Mouse (Mus musculus) yolk sac, embryonic 10.5 days (tissue): ENCODE measurements around the gene Cebpg.

Source experiments
- DNase-seq: peaks from one replicate; pipeline ENCODE4 v3.0.0-alpha.2; 2017; ENCODE audit warnings: low spot score

Cebpg gene

DNA sequence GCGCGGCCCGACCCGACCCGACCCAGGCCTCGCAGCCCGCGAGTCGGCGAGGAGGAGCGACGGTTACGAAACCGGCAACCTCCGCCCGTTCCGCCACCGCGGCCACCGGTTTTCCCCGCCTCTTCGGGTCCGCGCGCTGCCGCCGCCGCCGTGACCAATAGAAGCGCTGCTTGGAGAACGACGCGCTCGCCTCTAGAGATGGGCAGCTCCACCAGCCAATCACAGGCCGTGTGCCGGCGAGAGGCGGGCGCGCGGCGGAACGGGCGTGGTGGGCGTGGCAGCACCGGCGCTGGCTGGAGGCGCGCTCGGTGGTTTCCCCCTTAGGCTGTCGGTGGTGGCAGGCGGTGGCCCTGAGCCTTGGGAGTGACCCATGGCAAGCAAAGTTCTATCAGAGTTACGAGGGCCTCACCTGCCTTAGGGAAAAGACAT, at the start of gene Cebpg:
Cebpg (minus strand) TSS at position 138 of the 429 bp plus-strand sequence.
- DNase-seq = peak; percentile 95

DNA sequence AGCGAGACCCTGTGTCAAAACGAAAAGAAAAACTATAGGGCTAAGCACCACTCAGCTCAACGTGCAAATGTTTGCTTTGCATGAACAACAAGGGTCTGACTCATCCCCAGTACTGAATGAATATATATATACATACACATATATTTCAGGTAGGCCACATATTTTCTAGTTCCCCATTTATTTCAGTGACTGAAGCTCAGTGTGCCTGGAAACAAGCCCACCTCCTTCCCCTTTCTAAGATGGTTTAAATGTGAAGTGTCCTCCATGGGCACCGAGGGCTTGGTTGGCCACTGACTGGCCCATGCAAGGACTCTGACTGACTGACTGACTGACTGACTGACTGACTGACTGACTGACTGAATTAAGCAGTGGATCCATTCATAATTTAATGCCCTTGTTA, 43.2 kb upstream of the Cebpg start:
- no peak for DNase-seq

DNA sequence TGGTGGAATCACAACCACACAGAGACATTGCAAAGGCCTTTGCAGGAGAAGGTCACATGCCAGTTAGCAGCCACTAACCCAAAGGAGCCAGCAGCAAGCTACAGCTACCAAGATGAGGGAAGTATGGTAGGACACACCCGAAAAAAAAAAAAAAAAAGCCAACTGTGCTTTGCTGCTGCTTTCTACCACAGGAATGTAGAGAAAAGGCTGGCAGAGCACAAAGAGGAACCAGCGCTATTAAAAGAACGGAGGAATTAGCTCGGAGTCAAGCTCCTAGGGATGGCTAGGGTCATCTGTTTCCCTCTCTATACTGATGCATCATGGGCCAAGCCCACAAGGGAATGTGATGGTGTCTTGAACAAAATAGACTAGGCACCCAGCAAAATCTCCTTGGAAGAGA, 42.4 kb upstream of the Cebpg start:
- no peak for DNase-seq

DNA sequence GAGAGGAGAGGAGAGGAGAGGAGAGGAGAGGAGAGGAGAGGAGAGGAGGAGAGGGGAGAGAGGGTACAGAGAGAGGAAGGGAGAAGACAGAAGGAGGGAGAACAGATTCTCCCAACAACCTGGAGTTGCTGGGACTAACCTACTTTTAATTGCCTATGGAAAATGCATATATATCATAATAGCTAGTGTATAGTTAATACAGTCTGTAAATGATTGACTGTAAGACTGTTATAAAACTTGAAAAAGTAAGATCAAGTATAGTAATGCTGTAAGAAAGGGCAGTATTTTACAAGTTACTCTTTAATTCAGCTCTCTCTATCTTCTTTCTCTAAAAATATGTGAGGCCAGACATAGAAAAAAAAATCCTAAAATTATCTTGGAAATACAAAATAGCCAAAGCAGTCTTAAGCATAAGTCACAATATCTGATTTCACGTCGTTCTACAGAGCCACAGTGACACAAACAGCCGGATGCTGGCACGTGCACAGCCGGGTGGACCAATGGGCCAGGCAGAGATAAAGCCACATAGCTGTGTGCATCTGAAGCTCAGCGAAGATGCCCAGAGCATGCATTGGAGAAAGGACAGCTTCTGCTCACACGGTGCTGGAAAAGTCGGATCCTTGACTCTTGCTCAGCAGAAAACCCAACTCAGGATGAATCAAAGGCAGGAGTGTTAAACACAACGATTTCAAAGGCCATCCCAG, 38.8 kb upstream of the Cebpg start:
- no peak for DNase-seq

DNA sequence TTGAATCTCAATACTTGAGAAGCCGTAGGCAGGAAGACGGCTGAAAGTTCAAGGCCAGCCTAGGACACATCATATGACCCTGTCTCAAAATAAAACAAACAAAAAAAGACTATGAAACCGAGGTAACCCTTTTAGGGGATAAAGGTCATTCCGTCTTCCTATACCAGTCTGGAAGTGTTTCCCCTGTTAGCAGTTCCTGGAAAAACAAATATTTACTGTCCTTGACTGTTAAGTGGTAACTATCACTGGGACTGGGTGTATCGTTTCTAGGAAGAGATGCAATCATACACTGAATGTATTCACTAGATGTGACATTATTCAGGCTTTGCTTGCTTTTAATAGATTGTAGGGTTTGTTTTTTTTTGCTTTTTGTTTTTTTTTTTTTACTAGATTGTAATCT, 34.2 kb upstream of the Cebpg start:
- DNase-seq = peak; percentile 46

DNA sequence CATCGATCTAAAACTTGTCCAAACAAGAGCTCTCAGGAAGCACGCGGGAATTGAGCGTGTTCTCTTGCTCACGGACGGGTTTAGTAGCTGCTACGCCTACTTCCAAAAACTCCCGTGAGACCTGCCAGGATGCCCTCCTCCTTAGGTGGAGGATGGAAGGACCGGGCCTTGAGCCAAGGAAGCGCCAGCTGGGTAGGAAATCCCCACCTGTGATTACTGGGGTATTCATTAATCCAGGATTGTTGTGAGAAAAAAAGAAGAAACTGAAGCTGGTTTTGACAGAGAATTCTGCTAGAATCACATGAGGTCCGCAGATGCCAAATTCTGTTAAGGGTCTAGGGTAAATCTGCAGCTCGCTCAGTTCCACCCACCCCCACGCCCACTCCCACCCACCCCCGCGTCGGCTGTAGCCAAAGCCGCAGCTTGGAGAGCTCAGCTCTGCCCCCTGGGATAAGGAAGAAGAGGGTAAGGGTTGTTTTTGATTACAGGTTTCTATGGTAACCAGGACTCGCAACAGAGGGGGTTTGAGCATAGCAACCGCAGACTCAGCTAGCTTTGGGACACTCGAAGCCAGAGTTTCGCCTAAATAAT, 30.0 kb upstream of the Cebpg start:
- DNase-seq = peak; percentile 63

DNA sequence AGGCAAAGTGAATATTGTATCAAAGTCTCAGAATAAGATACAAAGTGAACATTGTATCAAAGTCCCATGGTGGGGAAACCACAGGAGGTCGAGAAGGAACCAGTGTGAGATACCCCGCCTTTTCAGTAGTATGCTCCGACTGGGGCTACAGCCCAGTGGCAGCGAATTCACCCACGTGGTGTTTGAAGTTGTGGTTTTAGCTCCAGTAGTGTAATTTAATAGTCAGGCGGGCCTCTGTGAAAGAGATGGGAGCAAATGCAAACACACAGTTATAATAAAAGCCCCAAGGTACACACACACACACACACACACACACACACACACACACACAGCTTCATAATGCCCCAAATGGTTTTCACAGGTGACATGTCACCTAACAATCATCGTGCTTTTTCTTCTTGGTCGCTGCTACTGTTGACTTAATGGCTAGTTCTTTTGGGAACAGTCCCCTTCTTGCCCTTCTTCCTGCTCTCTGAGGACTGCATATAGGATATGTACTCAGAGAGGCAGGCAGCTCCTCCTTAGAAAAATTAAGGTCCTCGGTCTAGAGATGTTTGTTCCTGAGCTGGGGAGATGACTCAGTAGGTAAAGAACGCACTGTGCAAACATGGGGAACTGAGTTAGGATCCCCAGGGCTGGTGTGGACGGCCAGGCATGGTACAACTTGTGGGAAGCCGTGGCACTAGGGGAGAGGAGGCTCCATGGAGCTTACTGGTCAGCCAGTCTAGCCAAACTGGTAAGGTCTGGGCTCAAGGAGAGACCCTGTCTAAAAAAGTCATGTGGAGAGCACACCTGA, 28.4 kb upstream of the Cebpg start:
- peak; percentile 46 for DNase-seq

DNA sequence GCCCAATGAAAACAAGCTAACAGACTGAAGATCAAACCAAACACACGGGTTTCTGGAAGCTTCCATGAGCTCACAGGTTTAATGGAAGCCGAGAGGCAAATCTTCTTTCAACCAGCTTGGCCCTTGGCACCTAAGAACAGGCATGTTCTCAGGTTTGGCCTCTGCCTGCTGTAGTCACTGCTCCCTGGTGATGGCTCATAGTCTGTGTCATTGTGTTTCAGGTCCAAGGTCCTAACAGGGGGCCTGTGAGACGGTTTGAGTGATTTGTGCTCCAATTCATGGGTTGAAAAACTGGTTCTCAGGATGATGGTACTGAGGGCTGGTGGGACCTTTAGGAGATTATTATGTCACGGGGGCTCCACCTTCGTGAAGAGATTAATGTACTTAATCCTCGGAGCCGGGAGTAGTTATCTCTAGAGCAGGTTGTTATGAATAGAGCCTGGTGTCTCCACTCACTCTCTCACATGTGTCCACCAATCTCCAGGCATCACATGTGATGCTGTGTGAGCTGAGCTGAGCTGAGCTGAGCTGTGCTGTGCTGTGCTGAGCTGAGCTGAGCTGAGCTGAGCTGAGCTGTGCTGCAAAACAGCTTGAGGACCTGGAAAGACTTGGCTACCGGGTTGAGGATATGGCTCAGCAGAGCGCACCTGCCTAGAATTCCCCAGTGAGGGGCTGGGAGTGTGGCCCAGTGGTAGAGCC, 25.2 kb upstream of the Cebpg start:
- DNase-seq = no peak

DNA sequence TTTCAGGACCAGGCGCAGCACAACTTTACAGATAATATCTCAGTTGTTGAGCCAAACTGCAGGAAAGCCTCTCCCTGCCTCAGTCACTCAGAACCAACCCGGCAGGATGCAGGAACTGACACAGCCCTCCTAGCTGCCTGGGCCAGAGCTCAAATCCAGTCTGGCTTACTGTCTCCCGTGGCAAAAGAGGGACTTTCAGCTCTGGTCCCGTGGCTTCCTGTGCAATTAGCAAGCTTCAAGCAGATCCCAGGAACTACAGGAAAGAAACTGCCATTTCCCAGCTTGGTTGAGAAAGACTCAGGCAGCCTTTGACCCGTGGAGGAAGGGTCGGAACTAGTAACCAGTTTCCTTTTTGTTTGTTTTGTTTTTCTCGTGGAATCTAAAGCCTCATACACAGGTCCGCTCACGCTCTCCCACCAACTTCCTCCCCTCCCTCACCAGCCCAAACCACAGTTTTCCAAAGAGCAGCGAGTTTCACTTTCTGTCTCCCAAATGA, 24.5 kb upstream of the Cebpg start:
- DNase-seq = peak; percentile 80

DNA sequence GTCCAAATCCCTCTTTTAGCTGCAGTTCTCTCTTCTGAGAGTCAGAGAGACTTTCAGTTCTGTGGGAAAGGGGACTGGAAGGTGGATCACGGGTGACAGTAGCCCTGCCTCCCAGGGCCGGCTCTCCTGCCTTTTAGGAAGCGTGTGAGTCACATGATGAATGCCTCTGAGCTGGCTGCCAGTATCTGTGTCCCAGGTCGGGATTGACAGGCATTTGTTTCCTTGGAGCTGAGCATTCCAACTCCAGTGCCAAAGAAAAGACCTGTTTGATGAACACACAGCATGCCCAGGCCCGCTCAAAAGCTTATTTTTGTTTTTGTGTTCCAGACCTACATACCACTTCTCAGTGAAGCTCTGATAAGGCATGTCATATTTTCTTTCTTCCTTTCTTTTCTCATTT, 20.3 kb upstream of the Cebpg start:
- DNase-seq = no peak

DNA sequence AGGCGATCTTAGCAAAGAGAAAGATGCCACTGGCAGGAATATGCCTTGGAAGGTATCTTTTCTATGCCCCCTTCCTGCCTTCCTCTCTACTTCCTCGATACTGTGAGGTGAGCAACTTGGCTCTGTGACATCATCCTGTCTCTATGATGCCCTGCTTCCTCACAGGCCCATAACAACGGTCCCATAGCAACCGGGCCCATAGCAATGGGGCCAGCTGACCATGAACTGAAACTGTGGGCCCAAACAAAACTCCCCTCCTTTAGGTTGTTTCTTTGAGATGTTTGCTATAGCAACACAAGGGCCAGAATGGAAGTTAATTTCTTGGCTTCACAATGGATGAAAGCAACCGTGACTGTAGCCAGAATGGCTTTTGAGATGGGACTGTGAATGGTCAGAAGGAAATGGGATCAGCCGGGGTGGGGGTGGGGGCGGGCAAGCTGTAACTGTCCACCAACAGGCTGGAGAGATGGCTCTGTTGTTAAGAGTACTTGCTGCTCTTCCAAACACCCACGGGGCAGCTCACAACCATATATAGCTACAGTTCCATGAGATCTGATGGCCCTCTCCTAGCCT, 10.4 kb upstream of the Cebpg start:
- DNase-seq = no peak

DNA sequence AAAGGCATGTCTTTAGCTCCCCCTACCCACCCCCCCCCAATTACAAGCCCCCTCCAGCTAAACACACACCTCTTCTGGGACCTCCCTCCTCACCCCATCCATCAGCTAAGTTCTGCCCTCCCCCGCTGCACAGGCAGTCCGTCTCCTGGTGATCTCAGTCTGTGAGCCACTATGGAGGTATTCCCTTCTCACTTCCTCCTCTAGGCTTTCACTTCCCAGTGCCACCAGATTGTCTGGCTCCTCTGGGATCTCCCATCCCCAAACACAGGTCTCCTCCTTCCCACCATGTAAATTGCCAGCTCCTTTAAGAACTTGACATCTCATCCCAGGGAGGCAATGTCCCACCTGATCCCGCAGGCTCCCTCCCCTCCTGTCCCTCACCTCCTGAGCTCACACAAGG, 9.6 kb upstream of the Cebpg start:
- DNase-seq = no peak

DNA sequence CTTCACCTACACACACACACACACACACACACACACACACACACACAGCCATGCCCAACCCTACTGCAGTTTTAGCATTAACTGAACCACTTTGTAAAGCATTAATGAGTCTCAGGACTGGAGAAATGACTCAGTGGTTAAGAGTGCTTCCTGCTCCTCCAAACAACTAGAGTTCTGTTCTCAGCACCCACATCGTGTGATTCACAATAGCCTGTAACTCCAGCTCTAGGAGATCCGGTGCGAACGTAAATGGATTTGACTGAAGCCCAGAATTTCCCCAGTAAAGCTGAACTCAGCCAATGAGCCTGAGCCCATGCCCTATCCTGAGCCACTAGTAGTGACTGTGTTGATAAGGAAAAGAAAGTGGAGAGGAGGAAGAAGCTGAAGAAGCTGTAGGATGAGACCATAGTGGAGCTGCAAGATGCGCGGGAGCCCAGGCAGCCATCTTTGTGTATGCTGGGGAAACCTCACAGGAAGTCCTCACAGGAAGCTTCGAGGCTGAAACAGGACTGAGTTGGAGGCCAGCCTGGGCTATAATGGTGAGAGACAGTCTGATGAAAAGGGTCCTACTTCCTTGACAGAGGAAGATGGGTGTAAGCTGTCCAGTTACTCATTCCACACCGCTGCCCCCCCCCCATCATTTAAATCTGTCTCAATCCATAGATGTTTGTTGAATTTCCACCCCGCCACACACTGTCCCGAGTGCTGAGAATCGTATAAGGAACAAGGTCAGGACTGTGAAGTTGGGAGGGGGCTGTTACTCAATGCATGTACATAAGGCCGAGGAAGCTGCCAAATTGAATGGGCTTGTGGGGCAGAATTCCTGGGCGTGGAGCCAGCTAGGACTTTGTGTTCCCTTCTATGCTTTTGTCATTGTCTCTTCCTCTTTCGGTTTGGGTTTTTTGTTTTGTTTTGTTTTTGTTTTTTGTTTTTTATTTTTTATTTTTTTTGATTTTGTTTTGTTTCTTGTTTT, 8.2 kb upstream of the Cebpg start:
- DNase-seq = no peak

DNA sequence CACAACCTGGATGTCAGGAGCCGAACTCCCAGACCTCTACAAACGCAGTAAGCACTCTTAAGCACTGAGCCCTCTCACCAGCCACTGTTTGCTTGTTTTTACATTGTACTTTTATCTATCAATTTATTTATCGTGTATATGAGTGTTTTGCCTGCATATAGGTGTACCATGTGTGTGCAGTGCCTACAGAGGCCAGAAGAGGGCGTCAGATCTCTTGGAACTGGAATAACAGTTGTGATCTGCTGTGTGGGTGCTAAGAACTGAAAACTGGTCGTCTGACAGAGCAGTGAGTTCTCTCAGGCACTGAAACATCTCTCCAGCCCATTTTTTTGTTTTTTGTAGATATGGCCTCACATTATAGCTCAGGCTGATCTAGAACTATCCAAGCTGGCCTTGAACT, 3.1 kb upstream of the Cebpg start:
- no peak for DNase-seq

DNA sequence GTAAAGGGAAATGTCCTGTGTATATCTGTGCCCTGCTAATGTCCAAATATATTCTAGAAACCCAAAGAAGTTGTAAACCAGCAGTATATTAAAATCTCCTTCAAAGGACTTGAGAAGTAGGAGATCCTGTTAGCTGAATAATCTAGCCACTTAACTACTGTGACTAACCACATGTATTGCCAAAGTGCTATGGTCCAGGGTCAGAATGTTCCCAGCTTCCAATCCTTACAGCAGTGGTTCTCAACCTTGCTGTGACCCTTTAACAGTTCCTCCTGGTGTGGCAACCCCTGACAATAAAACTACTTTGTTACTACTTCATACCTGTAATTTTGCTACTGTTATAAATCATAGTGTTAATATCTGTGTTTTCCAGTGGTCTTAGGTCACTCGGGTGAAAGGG, 2.0 kb upstream of the Cebpg start:
- no peak for DNase-seq

DNA sequence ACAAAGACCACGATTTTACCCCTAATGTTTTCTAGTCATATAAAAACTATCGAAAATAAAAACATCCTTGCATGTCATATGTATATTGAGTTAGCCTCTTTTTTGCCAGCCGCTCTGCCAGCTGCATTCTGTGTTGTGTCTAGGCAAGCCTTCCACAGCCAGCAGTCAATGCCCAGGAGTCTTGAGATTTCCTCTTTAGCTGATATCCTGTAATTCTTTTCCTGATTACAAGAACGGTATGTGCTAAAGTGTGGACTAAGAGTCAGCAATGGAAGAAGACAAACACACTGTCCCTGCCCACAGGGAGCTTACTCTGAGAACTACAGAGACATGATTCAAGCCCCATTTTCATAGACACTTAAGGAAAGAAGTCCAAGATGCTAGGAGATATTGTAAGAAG, 1.2 kb upstream of the Cebpg start:
- DNase-seq = no peak

DNA sequence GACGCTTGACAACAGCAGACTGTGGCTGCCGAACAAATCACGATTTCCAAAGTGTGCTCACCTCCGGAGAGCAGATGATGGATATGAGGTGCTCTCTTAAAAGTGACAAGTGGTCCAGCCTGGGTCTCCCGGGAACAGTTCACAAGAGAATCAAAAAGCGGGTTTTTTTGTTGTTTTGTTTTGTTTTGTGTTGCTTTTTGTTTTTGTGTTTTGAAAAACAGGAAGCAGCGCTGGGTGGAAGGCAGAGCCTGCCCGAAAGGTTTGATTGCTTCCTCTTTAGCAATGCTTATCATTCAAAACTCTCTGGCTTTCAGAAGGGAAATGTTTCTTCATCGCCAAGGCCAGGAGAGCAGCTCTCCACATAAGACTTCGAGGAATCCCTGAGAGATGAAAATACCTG, 626 bp upstream of the Cebpg start:
- DNase-seq = no peak

DNA sequence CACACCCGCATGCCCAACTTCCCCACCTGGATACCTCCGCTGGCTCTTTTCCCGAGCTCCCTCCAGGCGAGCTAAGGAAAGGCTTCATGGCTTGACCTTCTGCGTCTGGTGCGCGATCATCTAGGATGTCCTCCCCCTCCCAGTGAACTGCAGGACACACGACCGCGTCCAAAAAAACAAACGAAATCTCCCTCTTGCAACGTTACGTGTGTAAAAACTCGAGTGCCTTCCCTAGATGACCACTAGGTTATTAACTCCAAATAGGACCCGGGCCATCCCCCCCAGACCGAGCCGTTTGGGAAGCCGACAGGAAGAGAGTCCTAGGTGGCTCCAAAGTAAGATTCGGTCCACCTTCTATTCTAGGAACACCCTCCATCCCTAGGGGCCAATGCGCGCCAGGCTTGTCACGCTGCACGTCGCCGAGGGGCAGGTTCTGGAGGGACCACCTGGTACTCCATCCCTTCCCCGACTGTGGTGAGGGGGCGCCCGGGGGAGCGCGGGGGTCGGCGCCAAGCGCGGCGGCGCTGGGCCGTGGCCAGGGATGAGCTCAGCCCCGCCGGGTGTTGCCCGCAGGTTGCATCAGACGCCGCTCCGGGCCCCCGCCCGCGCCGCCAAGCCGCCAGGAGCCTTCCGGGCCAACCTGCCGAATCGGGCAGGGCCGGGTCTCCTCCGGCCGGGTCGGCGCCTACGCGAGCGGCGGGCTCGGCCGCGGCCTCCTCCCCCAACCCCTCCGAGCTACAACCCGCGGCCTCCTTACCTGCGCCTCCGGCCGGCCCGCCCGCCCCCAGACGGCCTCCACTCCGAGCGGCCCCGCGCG, 546 bp downstream of the Cebpg start:
- DNase-seq = peak; percentile 53

DNA sequence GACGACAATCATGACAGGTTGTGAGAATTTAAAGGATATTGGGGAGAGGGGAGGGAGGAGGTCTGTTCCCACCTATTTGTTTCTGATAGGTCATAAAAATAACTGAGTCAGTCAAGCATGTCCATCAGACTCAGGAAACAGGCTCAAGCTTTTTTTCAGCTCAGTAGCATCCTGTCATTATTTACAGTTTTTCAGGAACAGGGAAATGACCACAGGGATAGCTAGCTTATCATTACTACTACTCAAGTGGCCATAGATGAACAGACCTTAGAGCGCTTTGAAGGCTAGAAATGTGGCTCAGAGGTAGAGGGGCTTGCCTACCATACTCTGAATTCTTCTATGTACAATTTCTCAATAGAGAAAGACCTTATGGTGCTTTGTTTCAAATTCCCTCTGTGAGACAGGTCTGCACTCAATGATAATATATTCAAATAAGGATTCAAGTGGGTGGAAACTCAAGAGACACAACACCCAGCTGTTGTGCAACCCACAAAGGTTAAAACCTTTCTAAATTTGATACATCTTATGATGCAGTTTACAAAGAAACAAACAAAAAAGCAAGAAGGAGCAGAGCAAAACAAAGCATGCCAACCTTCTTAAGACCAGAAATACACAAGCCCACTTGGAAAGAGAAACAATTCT, 1.3 kb downstream of the Cebpg start:
- no peak for DNase-seq

DNA sequence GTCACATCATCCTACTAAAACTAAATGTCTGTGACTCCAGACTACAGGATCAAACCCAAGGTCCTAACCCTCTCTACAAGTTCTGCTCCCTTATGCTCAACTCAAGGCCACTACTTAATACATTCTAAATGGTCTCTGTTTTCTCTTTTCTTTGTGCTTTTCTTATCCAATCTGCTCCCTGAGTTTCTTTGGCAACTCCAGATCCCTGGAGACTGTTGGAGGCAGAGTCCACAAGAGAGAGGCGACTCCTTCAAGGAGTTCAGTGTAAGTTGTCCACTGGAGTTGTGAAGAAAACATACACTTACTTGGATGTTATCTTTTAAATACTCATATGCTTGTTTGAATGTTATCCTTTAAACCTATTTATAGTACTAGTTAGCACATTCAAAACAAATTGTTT, 2.1 kb downstream of the Cebpg start:
- DNase-seq = no peak
